Comparison of ENCODE assay signal across 26 mouse cellular contexts in the genomic region with DNA sequence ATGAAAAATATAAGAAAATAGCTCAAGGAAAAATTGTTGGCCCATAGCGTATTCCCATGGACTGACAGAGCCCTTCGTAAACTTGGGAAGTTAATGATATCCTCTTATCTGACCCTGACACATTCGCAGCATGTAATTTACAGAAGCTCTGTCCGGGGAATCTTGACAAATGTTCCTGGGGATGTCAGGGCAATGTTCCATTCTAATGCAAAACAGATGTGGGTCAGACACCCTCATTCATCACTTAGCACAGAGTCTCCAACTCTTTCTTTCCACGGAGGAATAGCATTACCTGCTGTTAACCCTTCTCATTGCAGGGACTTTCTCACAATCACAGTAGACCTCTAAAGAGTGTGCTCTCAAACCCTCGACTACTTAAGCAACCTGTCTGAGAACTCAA.
DNase-seq lines count a peak whose midpoint lies in the region; ATAC-seq lines count a peak whose summit lies in the region.
"Had no signal": no experiment of that assay in that cellular context is flagged by ENCODE, and none has a peak within 500 bp of the region (broad histone marks: within the 10 kb centered on the region; RNA-seq: fewer than 3 reads in every experiment).

No protein-coding gene starts in this region.

- H3K9me3 ChIP-seq in neural tube, embryonic 15.5 days (replicated peaks), result no peaks in the 10 kb centered on the region
- H3K9me3 ChIP-seq: forebrain, embryonic 10.5 days; forebrain, embryonic 15.5 days; heart, embryonic 13.5 days; hindbrain, embryonic 15.5 days; liver, embryonic 13.5 days had no signal

- H3K4me2 ChIP-seq in neural tube, embryonic 15.5 days, result no peak overlapping the region
- H3K4me2 ChIP-seq: forebrain, embryonic 15.5 days; heart, embryonic 13.5 days; hindbrain, embryonic 15.5 days; liver, embryonic 13.5 days had no signal

- WGBS in neural tube, embryonic 15.5 days, result 14% methylated on average over 6 of the region's 6 CpGs

- no peaks in the 10 kb centered on the region for H3K36me3 ChIP-seq in neural tube, embryonic 15.5 days
- H3K36me3 ChIP-seq: forebrain, embryonic 10.5 days; forebrain, embryonic 15.5 days; heart, embryonic 13.5 days; hindbrain, embryonic 15.5 days; liver, embryonic 13.5 days had no signal

- no peak overlapping the region for H3K4me3 ChIP-seq in neural tube, embryonic 15.5 days (replicated peaks)
- H3K4me3 ChIP-seq: forebrain, embryonic 10.5 days; forebrain, embryonic 15.5 days; heart, embryonic 13.5 days; hindbrain, embryonic 15.5 days; layer of hippocampus, adult 2 months; liver, embryonic 13.5 days had no signal

- H3K9ac ChIP-seq in neural tube, embryonic 15.5 days (replicated peaks), result no peak overlapping the region
- H3K9ac ChIP-seq: forebrain, embryonic 15.5 days; heart, embryonic 13.5 days; hindbrain, embryonic 15.5 days; liver, embryonic 13.5 days had no signal

- H3K4me1 ChIP-seq in neural tube, embryonic 15.5 days, result no peaks in the 10 kb centered on the region
- H3K4me1 ChIP-seq: forebrain, embryonic 15.5 days; heart, embryonic 13.5 days; hindbrain, embryonic 15.5 days; liver, embryonic 13.5 days had no signal

- H3K27ac ChIP-seq in neural tube, embryonic 15.5 days (replicated peaks), result no peak overlapping the region
- H3K27ac ChIP-seq: forebrain, embryonic 10.5 days; forebrain, embryonic 15.5 days; heart, embryonic 13.5 days; hindbrain, embryonic 15.5 days; layer of hippocampus, adult 2 months; liver, embryonic 13.5 days had no signal

- ATAC-seq in neural tube, embryonic 15.5 days (ENCODE audit: low FRiP score), result no peak
- no peak for ATAC-seq in frontal cortex, adult (ENCODE audit: low TSS enrichment)
- ATAC-seq: activated CD4-positive, CD25-positive, alpha-beta regulatory T cell, adult 4 months; CD4-positive, CD25-positive, alpha-beta regulatory T cell, adult 4 months; forebrain, embryonic 15.5 days; lung, postnatal 0 days had no signal

- DNase-seq in neural tube, embryonic 10.5 days (ENCODE audit: extremely low spot score, low spot score), result peak; percentile 50
- peak; percentile 82 for DNase-seq in embryo, embryonic 10.5 days (ENCODE audit: low spot score)
- peak; percentile 87 for DNase-seq in mesoderm, embryonic 11.5 days (ENCODE audit: low read depth, low spot score)
- DNase-seq in cerebellum, adult 11-12 months, result no peak
- no peak for DNase-seq in cerebellum, adult 9-10 months
- DNase-seq: adrenal gland, adult 8-10 months; cerebellum, adult 2 months; cerebellum, postnatal 25 days; heart, postnatal 10 days; kidney, adult 2 months; kidney, postnatal 36 days; liver, embryonic 13.5 days; lung, adult 18-20 months; lung, postnatal 4 days; midbrain, embryonic 14.5 days; thymus, postnatal 4 days had no signal

- H3K27me3 ChIP-seq in neural tube, embryonic 15.5 days (replicated peaks), result peaks cover 5% of the 10 kb centered on the region; the same call in 1 of the 2 replicates
- H3K27me3 ChIP-seq: forebrain, embryonic 15.5 days; hindbrain, embryonic 15.5 days; liver, embryonic 13.5 days had no signal

Comparison
In these comparisons a context has a peak if more than half of its experiments do, and no peak if none do; other contexts are left out.
1. DNase-seq: peak in neural tube, embryonic 10.5 days (single experiment), embryo, embryonic 10.5 days (single experiment) and mesoderm, embryonic 11.5 days (single experiment); none in cerebellum, adult 11-12 months (single experiment) and cerebellum, adult 9-10 months (single experiment).